Mouse (Mus musculus): ENCODE measurements around the gene 0610030E20Rik. TPM values are rescaled to one million over a fixed set of nuclear protein-coding genes. Genes with fewer than 3 reads are reported as not detected.
A peak's percentile ranks its signal among the peaks of the same experiment; 100 is the strongest.

0610030E20Rik gene
- total and polyA plus RNA-seq, 3 experiments, result 8.2 to 9.1 (median 8.7) TPM

GRCm38 (mm10) chr6:72388266-72388665, 41.1 kb downstream of the 0610030E20Rik start:
- no peak for TF ChIP-seq EP300 (IDR thresholded peaks at IDR 0.05; ENCODE audit: insufficient read depth, low read depth, low read length)
- no peak for TF ChIP-seq POLR2A (IDR thresholded peaks at IDR 0.05; ENCODE audit: insufficient read depth, low read depth, low read length)
- TF ChIP-seq CTCF (IDR thresholded peaks at IDR 0.05), result no peak
- 71% methylated on average over 10 of the region's 10 CpGs for WGBS
- intact Hi-C loops (cut with DNase I), result no loop called here
- H3K79me2 ChIP-seq (replicated peaks; ENCODE audit: control insufficient read depth, insufficient read depth, low read length), result no peaks in the 10 kb centered on the region
- H3K36me3 ChIP-seq (ENCODE audit: control insufficient read depth, insufficient read depth, low read length), result no peaks in the 10 kb centered on the region
- H3K9ac ChIP-seq (ENCODE audit: low read depth, low read length), result no peak overlapping the region
- no peak overlapping the region; the same call in 1 of the 2 replicates for H3K27ac ChIP-seq
- no peak for DNase-seq
- H3K27me3 ChIP-seq (ENCODE audit: control insufficient read depth, insufficient read depth, low read length), result no peaks in the 10 kb centered on the region
- peaks cover 6% of the 10 kb centered on the region for H3K4me1 ChIP-seq (ENCODE audit: control insufficient read depth, insufficient read depth, low read length)
- no peak overlapping the region for H3K4me3 ChIP-seq

DNA sequence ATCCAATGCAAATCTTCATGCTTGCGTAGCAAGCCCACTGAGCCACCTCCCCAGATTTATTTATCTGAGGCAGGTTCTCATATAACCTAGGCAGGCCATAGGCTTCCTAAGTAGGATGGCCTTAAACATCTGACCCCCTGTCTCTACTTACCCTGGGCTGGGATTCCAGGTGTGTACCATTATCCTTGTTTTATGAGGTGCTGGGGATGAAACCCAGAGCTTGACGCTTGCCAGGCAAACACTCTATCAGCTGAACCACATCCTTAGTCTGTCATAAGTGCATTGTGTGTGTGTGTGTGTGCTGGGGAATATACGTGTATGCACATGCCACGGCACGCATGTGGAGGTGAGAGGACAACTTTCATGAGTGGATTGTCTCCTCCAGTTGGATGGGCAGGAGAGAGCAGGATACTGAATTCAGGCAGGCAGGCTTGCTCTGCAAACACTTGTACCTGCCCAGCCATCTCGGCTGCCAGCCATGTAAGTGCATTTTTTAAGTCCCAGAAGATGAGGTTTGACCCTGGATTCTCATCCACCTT, 41.7 kb downstream of the 0610030E20Rik start:
- Histone ChIP-seq H3K4me3 (no peak overlapping the region; the same call in 1 of the 2 replicates), H3K4me1 (ENCODE audit: control insufficient read depth, insufficient read depth, low read length) (peaks cover 5% of the 10 kb centered on the region), H3K9ac (ENCODE audit: low read depth, low read length) (no peak overlapping the region), H3K79me2 (replicated peaks; ENCODE audit: control insufficient read depth, insufficient read depth, low read length) (no peaks in the 10 kb centered on the region), H3K36me3 (ENCODE audit: control insufficient read depth, insufficient read depth, low read length) (no peaks in the 10 kb centered on the region), H3K27ac (peak overlapping the region; percentile 92), H3K27me3 (ENCODE audit: control insufficient read depth, insufficient read depth, low read length) (no peaks in the 10 kb centered on the region)
- DNase-seq, result no peak
- 72% methylated on average over 6 of the region's 6 CpGs for WGBS
- no peak for TF ChIP-seq CTCF (IDR thresholded peaks at IDR 0.05)
- no peak for TF ChIP-seq POLR2A (IDR thresholded peaks at IDR 0.05; ENCODE audit: insufficient read depth, low read depth, low read length)
- no peak for TF ChIP-seq EP300 (IDR thresholded peaks at IDR 0.05; ENCODE audit: insufficient read depth, low read depth, low read length)
- intact Hi-C loops (cut with DNase I), result no loop called here

DNA sequence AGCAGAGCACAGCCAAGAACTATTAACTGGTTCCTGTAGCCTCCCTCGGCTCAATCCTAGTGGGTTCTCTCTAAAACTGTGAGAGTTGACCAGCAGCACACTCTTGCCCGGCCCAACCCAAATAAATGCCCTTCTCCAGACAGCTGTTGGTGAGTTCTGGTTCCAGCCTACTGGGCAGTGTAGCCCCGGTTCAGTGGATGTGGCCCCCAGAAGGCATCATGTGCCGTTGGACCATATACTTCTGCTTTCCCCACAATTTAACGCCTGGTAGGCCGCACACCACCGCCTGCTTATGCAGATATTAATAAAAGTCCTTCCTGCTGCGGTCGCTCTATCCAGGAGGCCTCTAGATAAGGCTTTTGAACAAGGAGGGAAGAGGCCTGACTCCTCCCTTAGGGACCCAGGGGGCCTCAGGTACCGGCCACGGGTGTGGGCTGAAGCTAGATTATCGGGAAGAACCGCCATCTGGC, 42.4 kb downstream of the 0610030E20Rik start:
- TF ChIP-seq EP300 (IDR thresholded peaks at IDR 0.05; ENCODE audit: insufficient read depth, low read depth, low read length) (no peak), CTCF (IDR thresholded peaks at IDR 0.05) (no peak), POLR2A (IDR thresholded peaks at IDR 0.05; ENCODE audit: insufficient read depth, low read depth, low read length) (no peak)
- intact Hi-C loops (cut with DNase I), result no loop called here
- H3K27me3 ChIP-seq (ENCODE audit: control insufficient read depth, insufficient read depth, low read length), result no peaks in the 10 kb centered on the region
- H3K27ac ChIP-seq, result peak overlapping the region; percentile 92
- H3K79me2 ChIP-seq (replicated peaks; ENCODE audit: control insufficient read depth, insufficient read depth, low read length), result no peaks in the 10 kb centered on the region
- H3K4me3 ChIP-seq, result peak overlapping the region; percentile 54
- WGBS, result 1% methylated on average over 13 of the region's 13 CpGs
- H3K4me1 ChIP-seq (ENCODE audit: control insufficient read depth, insufficient read depth, low read length), result peaks cover 7% of the 10 kb centered on the region
- DNase-seq, result no peak
- no peaks in the 10 kb centered on the region for H3K36me3 ChIP-seq (ENCODE audit: control insufficient read depth, insufficient read depth, low read length)
- peak overlapping the region; percentile 85 for H3K9ac ChIP-seq (ENCODE audit: low read depth, low read length)

DNA sequence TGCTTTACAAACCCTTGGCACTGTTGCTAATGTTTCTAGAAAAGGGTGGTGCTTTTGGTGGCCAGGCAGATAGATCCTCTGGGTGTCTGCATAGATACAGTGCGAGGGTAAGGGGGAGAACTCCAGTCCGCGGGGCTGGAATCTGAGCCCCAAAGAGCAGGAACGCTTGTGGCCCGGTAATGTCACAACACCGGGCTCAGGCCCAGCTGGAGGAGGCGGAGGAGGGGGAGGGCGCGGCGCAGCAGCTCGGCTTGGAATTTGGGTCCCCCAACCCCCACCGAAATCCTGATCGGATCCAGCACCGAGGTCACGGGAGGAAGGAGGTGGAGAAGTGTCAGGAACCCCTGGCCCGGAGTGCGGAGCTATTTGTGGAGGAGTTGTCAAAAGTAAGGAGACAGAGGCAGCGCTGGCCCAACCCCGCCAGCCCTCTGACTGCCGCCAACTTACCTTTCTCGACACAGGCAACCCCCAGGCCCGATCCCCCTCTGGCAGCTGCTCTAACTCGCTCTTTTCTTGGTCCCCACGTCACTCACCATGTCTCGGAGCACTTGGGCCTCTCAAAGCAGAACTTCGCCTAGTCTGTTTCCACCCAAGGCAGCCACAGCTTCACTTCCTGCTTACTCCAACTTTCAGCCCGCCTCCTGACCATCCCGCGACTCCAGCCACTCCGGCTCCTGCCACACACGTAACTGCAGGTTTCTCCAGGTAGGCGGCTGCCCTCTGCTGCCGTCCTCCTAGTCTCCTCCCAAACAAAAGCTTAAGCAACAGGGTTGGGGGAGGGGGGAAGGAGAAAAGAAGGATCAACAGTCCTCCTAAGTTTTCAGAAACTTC, 43.0 kb downstream of the 0610030E20Rik start, which contains the start of gene Vamp8:
Gene Vamp8, minus strand, starts transcription at position 763 of the 831 bp plus-strand sequence.
- H3K4me1 ChIP-seq (ENCODE audit: control insufficient read depth, insufficient read depth, low read length), result peaks cover 7% of the 10 kb centered on the region
- no peaks in the 10 kb centered on the region for H3K27me3 ChIP-seq (ENCODE audit: control insufficient read depth, insufficient read depth, low read length)
- H3K36me3 ChIP-seq (ENCODE audit: control insufficient read depth, insufficient read depth, low read length), result no peaks in the 10 kb centered on the region
- no peaks in the 10 kb centered on the region for H3K79me2 ChIP-seq (replicated peaks; ENCODE audit: control insufficient read depth, insufficient read depth, low read length)
- TF ChIP-seq CTCF (IDR thresholded peaks at IDR 0.05) (no peak), EP300 (IDR thresholded peaks at IDR 0.05; ENCODE audit: insufficient read depth, low read depth, low read length) (peak; percentile 61), POLR2A (IDR thresholded peaks at IDR 0.05; ENCODE audit: insufficient read depth, low read depth, low read length) (peak; percentile 63)
- DNase-seq, result peak; percentile 92 to 94
- peak within 1 kb of the TSS; percentile 92 for H3K27ac ChIP-seq
- intact Hi-C loops (cut with DNase I), result no loop called here
- H3K9ac ChIP-seq (ENCODE audit: low read depth, low read length), result peak within 1 kb of the TSS; percentile 85
- peak within 1 kb of the TSS; percentile 54 for H3K4me3 ChIP-seq
- under 1% methylated on average over 33 of the region's 33 CpGs for WGBS

DNA sequence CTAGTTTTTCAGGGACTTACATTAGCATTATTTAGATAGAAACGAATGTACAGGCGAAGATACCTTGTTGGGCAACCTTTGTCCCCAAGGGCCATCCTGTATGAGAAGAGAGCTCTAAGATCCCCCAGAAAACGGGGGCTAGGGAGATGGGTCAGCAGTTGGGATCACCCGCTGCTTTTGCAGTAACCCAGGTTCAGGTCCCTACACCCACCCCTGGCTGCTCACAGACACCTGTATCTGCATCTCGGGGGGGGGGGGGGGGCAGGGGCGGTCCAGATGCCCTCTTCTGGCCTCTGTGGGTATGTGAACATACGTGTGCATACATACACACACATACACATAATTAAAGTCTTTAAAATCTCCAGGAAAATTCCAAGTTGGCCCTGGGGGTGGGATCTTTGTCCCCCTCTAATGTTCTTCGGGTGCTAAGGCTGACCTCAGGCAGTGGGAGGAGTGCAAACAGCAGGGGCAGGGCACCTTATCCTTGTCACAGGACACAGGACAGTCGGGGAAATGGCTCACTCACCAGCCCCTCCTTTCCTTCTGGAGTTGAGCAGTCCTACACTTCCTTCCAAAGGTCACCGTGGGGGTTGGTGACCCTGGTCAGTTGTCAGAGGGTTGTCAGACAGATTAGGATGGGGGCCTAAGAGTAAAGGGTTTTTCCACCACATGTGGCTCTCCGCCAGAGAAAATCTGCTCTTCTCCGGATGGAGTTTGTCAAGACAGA, 43.8 kb downstream of the 0610030E20Rik start:
- H3K4me3 ChIP-seq, result peak overlapping the region; percentile 54
- no peak overlapping the region; the same call in 1 of the 2 replicates for H3K9ac ChIP-seq (ENCODE audit: low read depth, low read length)
- 16% methylated on average over 12 of the region's 12 CpGs for WGBS
- H3K4me1 ChIP-seq (ENCODE audit: control insufficient read depth, insufficient read depth, low read length), result peaks cover 7% of the 10 kb centered on the region
- no peaks in the 10 kb centered on the region for H3K36me3 ChIP-seq (ENCODE audit: control insufficient read depth, insufficient read depth, low read length)
- TF ChIP-seq CTCF (IDR thresholded peaks at IDR 0.05), result peak; percentile 31
- TF ChIP-seq POLR2A (IDR thresholded peaks at IDR 0.05; ENCODE audit: insufficient read depth, low read depth, low read length), result peak; percentile 67
- peak; percentile 44; the same call in 1 of the 2 replicates for TF ChIP-seq EP300 (IDR thresholded peaks at IDR 0.05; ENCODE audit: insufficient read depth, low read depth, low read length)
- peak overlapping the region; percentile 92 for H3K27ac ChIP-seq
- no peaks in the 10 kb centered on the region for H3K79me2 ChIP-seq (replicated peaks; ENCODE audit: control insufficient read depth, insufficient read depth, low read length)
- no peaks in the 10 kb centered on the region for H3K27me3 ChIP-seq (ENCODE audit: control insufficient read depth, insufficient read depth, low read length)
- peak; percentile 72 to 81 for DNase-seq
- intact Hi-C loops (cut with DNase I), result no loop called here

Measured in heart, adult 2 months (tissue).